8 mouse cellular contexts compared by ENCODE assay signal in genomic region chr2:51145838-51146470, GRCm38 (mm10). TPM values are rescaled to one million over a fixed set of nuclear protein-coding genes. Genes with fewer than 3 reads are reported as not detected.
DNase-seq lines count a peak whose midpoint lies in the region; ATAC-seq and TF ChIP-seq lines count a peak whose summit lies in the region.

No protein-coding gene starts in this region.

- H3K27ac ChIP-seq in hindbrain, embryonic 15.5 days (replicated peaks) = peak overlapping the region; percentile 93
- H3K27ac ChIP-seq in midbrain, embryonic 10.5 days (replicated peaks) = peak overlapping the region; percentile 97
- H3K27ac ChIP-seq in stomach, postnatal 0 days (replicated peaks) = peak overlapping the region; percentile 97

- H3K4me3 ChIP-seq in hindbrain, embryonic 15.5 days = peak overlapping the region; percentile 59
- H3K4me3 ChIP-seq in midbrain, embryonic 10.5 days = peak overlapping the region; percentile 95
- peak overlapping the region; percentile 92 for H3K4me3 ChIP-seq in stomach, postnatal 0 days (ENCODE audit: low read depth, low read length)

- H3K36me3 ChIP-seq in hindbrain, embryonic 15.5 days = no peaks in the 10 kb centered on the region
- H3K36me3 ChIP-seq in midbrain, embryonic 10.5 days = peaks cover 47% of the 10 kb centered on the region
- H3K36me3 ChIP-seq in stomach, postnatal 0 days (ENCODE audit: control insufficient read depth, insufficient read depth, low read length) = 0 out of 2 replicates have a peak, but pooled peaks cover 2% of the 10 kb centered on the region

- no peak for TF ChIP-seq EP300 in stomach, postnatal 0 days (optimal IDR thresholded peaks at IDR 0.05)

- H3K4me1 ChIP-seq in hindbrain, embryonic 15.5 days (replicated peaks) = peaks cover 41% of the 10 kb centered on the region
- peaks cover 56% of the 10 kb centered on the region for H3K4me1 ChIP-seq in midbrain, embryonic 10.5 days
- H3K4me1 ChIP-seq in stomach, postnatal 0 days (replicated peaks; ENCODE audit: control insufficient read depth, insufficient read depth) = peaks cover 17% of the 10 kb centered on the region

- peak overlapping the region; percentile 58 for H3K4me2 ChIP-seq in hindbrain, embryonic 15.5 days
- H3K4me2 ChIP-seq in stomach, postnatal 0 days (replicated peaks; ENCODE audit: low read depth) = peak overlapping the region; percentile 77

- H3K27me3 ChIP-seq in hindbrain, embryonic 15.5 days = no peaks in the 10 kb centered on the region
- no peaks in the 10 kb centered on the region for H3K27me3 ChIP-seq in midbrain, embryonic 10.5 days (ENCODE audit: low read depth, poor library complexity, severe bottlenecking)
- no peaks in the 10 kb centered on the region for H3K27me3 ChIP-seq in stomach, postnatal 0 days (ENCODE audit: control insufficient read depth, insufficient read depth, low read length)

- ATAC-seq in hindbrain, embryonic 15.5 days (ENCODE audit: low FRiP score, low read depth) = peak; percentile 16; the same call in 1 of the 2 replicates
- ATAC-seq in stomach, postnatal 0 days (ENCODE audit: low FRiP score, low TSS enrichment) = no peak

- TF ChIP-seq CTCF in stomach, postnatal 0 days (IDR thresholded peaks at IDR 0.05; ENCODE audit: low read depth) = no peak

- intact Hi-C loops in left cerebral cortex, postnatal 36 days (cut with DNase I) = loop anchor here (10.0 kb wide), 1 partner anchor 769 kb away; no protein-coding TSS in a partner anchor

- peak; percentile 59 for DNase-seq in adrenal gland, postnatal 10 days
- peak; percentile 93 to 95 for DNase-seq in cerebellum, postnatal 10 days
- peak; percentile 37 to 57 for DNase-seq in frontal cortex, postnatal 36 days (ENCODE audit: low spot score in 2 of 2)
- peak; percentile 45 to 46 for DNase-seq in left cerebral cortex, postnatal 36 days (ENCODE audit: low spot score in 2 of 2)
- peak; percentile 72 for DNase-seq in midbrain, embryonic 10.5 days (ENCODE audit: low spot score)
- DNase-seq in stomach, postnatal 0 days (ENCODE audit: low spot score) = peak; percentile 36
- no peak for DNase-seq in B cell, adult 2 months

- H3K9me3 ChIP-seq in hindbrain, embryonic 15.5 days = no peaks in the 10 kb centered on the region
- no peaks in the 10 kb centered on the region for H3K9me3 ChIP-seq in midbrain, embryonic 10.5 days (replicated peaks)
- H3K9me3 ChIP-seq in stomach, postnatal 0 days (ENCODE audit: control insufficient read depth, low read length) = no peaks in the 10 kb centered on the region

- H3K9ac ChIP-seq in hindbrain, embryonic 15.5 days = peak overlapping the region; percentile 84
- peak overlapping the region; percentile 89 for H3K9ac ChIP-seq in stomach, postnatal 0 days (ENCODE audit: low read length)

- WGBS in hindbrain, embryonic 15.5 days = 5% methylated on average over 7 of the region's 7 CpGs
- WGBS in midbrain, embryonic 10.5 days = 5% methylated on average over 7 of the region's 7 CpGs
- 11% methylated on average over 7 of the region's 7 CpGs for WGBS in stomach, postnatal 0 days

RNA-seq across cellular contexts. Expression of gene Rnd3, which starts 3.0 kb away (rescaled TPM):
- 10 to 100 TPM; 37.9 to 38.1 TPM for total RNA-seq in adrenal gland, postnatal 10 days (2021)
- 120 and 137 TPM in 2 replicates for polyA plus RNA-seq in hindbrain, embryonic 15.5 days (2015; fragmentation: Nextera tagmentation; extraction: Ambion mirVana)
- total RNA-seq in left cerebral cortex, postnatal 36 days (2021) = 10 to 100 TPM; 16.3 to 16.5 TPM
- 155 and 255 TPM in 2 replicates for polyA plus RNA-seq in midbrain, embryonic 10.5 days (2016; fragmentation: Nextera tagmentation; extraction: Ambion mirVana)
- 34.5 and 37.0 TPM in 2 replicates for polyA plus RNA-seq in stomach, postnatal 0 days (2015; fragmentation: Nextera tagmentation; extraction: Ambion mirVana)

Comparison
In these comparisons a context has a peak if more than half of its experiments do, and no peak if none do; other contexts are left out.
1. DNase-seq: peak in adrenal gland, postnatal 10 days (single experiment), cerebellum, postnatal 10 days (2 of 2), frontal cortex, postnatal 36 days (2 of 2), left cerebral cortex, postnatal 36 days (2 of 2), midbrain, embryonic 10.5 days (single experiment) and stomach, postnatal 0 days (single experiment); none in B cell, adult 2 months (0 of 2).
2. Peak in every context shown above with its lines, with median percentiles within 50 percentile points of each other: H3K27ac ChIP-seq and H3K4me3 ChIP-seq.